Comparison of ENCODE assay signal across 18 mouse cellular contexts in genomic region chr15:82453501-82453900, GRCm38 (mm10). TPM values are rescaled to one million over a fixed set of nuclear protein-coding genes. Genes with fewer than 3 reads are reported as not detected.
"Had no signal": no experiment of that assay in that cellular context is flagged by ENCODE, and none has a peak within 500 bp of the region (broad histone marks: within the 10 kb centered on the region; RNA-seq: fewer than 3 reads in every experiment).

No protein-coding gene starts in this region.

RNA-seq across cellular contexts. Expression of gene Cyp2d9, which starts 20.3 kb away (rescaled TPM):
- polyA plus RNA-seq: frontal cortex, adult 2 months; heart, embryonic 12.5 days; heart, embryonic 14.5 days; heart, embryonic 16.5 days; hindbrain, embryonic 10.5 days; hindbrain, embryonic 12.5 days; hindbrain, embryonic 14.5 days; hindbrain, embryonic 16.5 days; inflammation-experienced regulatory T-cells, adult 6 months; kidney, postnatal 0 days; limb, embryonic 12.5 days had no signal

RNA-seq across cellular contexts. Expression of gene Cyp2d10, which starts 46.5 kb away (rescaled TPM):
- polyA plus RNA-seq: frontal cortex, adult 2 months; heart, embryonic 14.5 days; hindbrain, embryonic 10.5 days; hindbrain, embryonic 12.5 days; hindbrain, embryonic 14.5 days; hindbrain, embryonic 16.5 days; inflammation-experienced regulatory T-cells, adult 6 months; limb, embryonic 12.5 days; limb, embryonic 14.5 days had no signal

RNA-seq across cellular contexts. Expression of gene Cyp2d11, which starts 59.7 kb away (rescaled TPM):
- polyA plus RNA-seq: frontal cortex, adult 2 months; heart, adult 2 months; heart, embryonic 12.5 days; heart, embryonic 14.5 days; heart, embryonic 16.5 days; hindbrain, embryonic 10.5 days; hindbrain, embryonic 12.5 days; hindbrain, embryonic 14.5 days; hindbrain, embryonic 16.5 days; inflammation-experienced regulatory T-cells, adult 6 months; intestine, embryonic 16.5 days; kidney, adult 2 months; kidney, embryonic 15.5 days; kidney, postnatal 0 days; large intestine, adult 2 months; limb, embryonic 12.5 days; limb, embryonic 14.5 days; liver, embryonic 12.5 days had no signal
